Mouse (Mus musculus): ENCODE results near the gene Tnfsf14. TPM values are rescaled to one million over a fixed set of nuclear protein-coding genes. Genes with fewer than 3 reads are reported as not detected.

Tnfsf14 gene
- 0.08 TPM in 1 of 2 replicates, not detected in the other for polyA plus RNA-seq (2014; fragmentation: Nextera tagmentation; extraction: Ambion mirVana)

GRCm38 (mm10) chr17:57194041-57194507 is at the start of gene Tnfsf14:
TSS of gene Tnfsf14 (minus strand) at chr17:57194177.
- H3K27ac ChIP-seq (replicated peaks; ENCODE audit: low read depth, low read length) = no peak within 1 kb of the TSS
- no peaks in the 10 kb centered on the region for H3K9me3 ChIP-seq (ENCODE audit: control insufficient read depth, low read length)
- no peaks in the 10 kb centered on the region for H3K27me3 ChIP-seq (replicated peaks; ENCODE audit: control insufficient read depth, insufficient read depth, low read length)
- H3K4me3 ChIP-seq (ENCODE audit: low read depth, low read length) = no peak within 1 kb of the TSS
- no peak within 1 kb of the TSS for H3K9ac ChIP-seq (ENCODE audit: low read depth, low read length)
- H3K4me1 ChIP-seq (ENCODE audit: control insufficient read depth, insufficient read depth, low read length) = no peaks in the 10 kb centered on the region
- no peak for ATAC-seq (ENCODE audit: low read depth)
- WGBS = 78% methylated on average over 11 of the region's 11 CpGs
- DNase-seq (ENCODE audit: low spot score) = peak; percentile 6
- no peaks in the 10 kb centered on the region for H3K36me3 ChIP-seq (ENCODE audit: control insufficient read depth, insufficient read depth, low read length)
- H3K4me2 ChIP-seq (ENCODE audit: low read depth, low read length) = no peak within 1 kb of the TSS

- DNase-seq (ENCODE audit: low spot score) (no peak), ATAC-seq (ENCODE audit: low read depth) (no peak)
- Histone ChIP-seq H3K27me3 (replicated peaks; ENCODE audit: control insufficient read depth, insufficient read depth, low read length) (no peaks in the 10 kb centered on the region), H3K36me3 (ENCODE audit: control insufficient read depth, insufficient read depth, low read length) (peaks cover 46% of the 10 kb centered on the region), H3K27ac (replicated peaks; ENCODE audit: low read depth, low read length) (no peak overlapping the region), H3K4me3 (ENCODE audit: low read depth, low read length) (no peak overlapping the region), H3K4me1 (ENCODE audit: control insufficient read depth, insufficient read depth, low read length) (no peaks in the 10 kb centered on the region), H3K9me3 (ENCODE audit: control insufficient read depth, low read length) (0 out of 2 replicates have a peak, but pooled peaks cover 5% of the 10 kb centered on the region), H3K4me2 (ENCODE audit: low read depth, low read length) (no peak overlapping the region), H3K9ac (ENCODE audit: low read depth, low read length) (no peak overlapping the region)
- WGBS = 93% methylated on average over 9 of the region's 9 CpGs
These were observed 43.2 kb upstream of the Tnfsf14 start for GRCm38 (mm10) chr17:57237181-57237580.

GRCm38 (mm10) chr17:57235803-57236202 is 41.8 kb upstream of the Tnfsf14 start:
- Histone ChIP-seq H3K4me2 (ENCODE audit: low read depth, low read length) (no peak overlapping the region), H3K4me3 (ENCODE audit: low read depth, low read length) (no peak overlapping the region), H3K36me3 (ENCODE audit: control insufficient read depth, insufficient read depth, low read length) (peaks cover 38% of the 10 kb centered on the region; the same call in 1 of the 2 replicates), H3K27me3 (replicated peaks; ENCODE audit: control insufficient read depth, insufficient read depth, low read length) (no peaks in the 10 kb centered on the region), H3K4me1 (ENCODE audit: control insufficient read depth, insufficient read depth, low read length) (no peaks in the 10 kb centered on the region), H3K9me3 (ENCODE audit: control insufficient read depth, low read length) (no peaks in the 10 kb centered on the region), H3K27ac (replicated peaks; ENCODE audit: low read depth, low read length) (no peak overlapping the region), H3K9ac (ENCODE audit: low read depth, low read length) (no peak overlapping the region)
- WGBS = 93% methylated on average over 5 of the region's 5 CpGs
- ATAC-seq (ENCODE audit: low read depth) (no peak), DNase-seq (ENCODE audit: low spot score) (no peak)

- H3K36me3 ChIP-seq (ENCODE audit: control insufficient read depth, insufficient read depth, low read length) = peaks cover 38% of the 10 kb centered on the region; the same call in 1 of the 2 replicates
- H3K4me2 ChIP-seq (ENCODE audit: low read depth, low read length) = no peak overlapping the region
- no peak for ATAC-seq (ENCODE audit: low read depth)
- H3K4me3 ChIP-seq (ENCODE audit: low read depth, low read length) = no peak overlapping the region
- H3K4me1 ChIP-seq (ENCODE audit: control insufficient read depth, insufficient read depth, low read length) = no peaks in the 10 kb centered on the region
- no peak overlapping the region for H3K27ac ChIP-seq (replicated peaks; ENCODE audit: low read depth, low read length)
- H3K9ac ChIP-seq (ENCODE audit: low read depth, low read length) = no peak overlapping the region
- no peaks in the 10 kb centered on the region for H3K9me3 ChIP-seq (ENCODE audit: control insufficient read depth, low read length)
- H3K27me3 ChIP-seq (replicated peaks; ENCODE audit: control insufficient read depth, insufficient read depth, low read length) = no peaks in the 10 kb centered on the region
- WGBS = 80% methylated on average over 12 of the region's 12 CpGs
- DNase-seq (ENCODE audit: low spot score) = no peak
These were observed 40.4 kb upstream of the Tnfsf14 start for GRCm38 (mm10) chr17:57234254-57234928.

- Histone ChIP-seq H3K36me3 (ENCODE audit: control insufficient read depth, insufficient read depth, low read length) (peaks cover 33% of the 10 kb centered on the region; the same call in 1 of the 2 replicates), H3K27me3 (replicated peaks; ENCODE audit: control insufficient read depth, insufficient read depth, low read length) (no peaks in the 10 kb centered on the region), H3K4me2 (ENCODE audit: low read depth, low read length) (no peak overlapping the region), H3K27ac (replicated peaks; ENCODE audit: low read depth, low read length) (no peak overlapping the region), H3K4me1 (ENCODE audit: control insufficient read depth, insufficient read depth, low read length) (no peaks in the 10 kb centered on the region), H3K9me3 (ENCODE audit: control insufficient read depth, low read length) (no peaks in the 10 kb centered on the region), H3K9ac (ENCODE audit: low read depth, low read length) (no peak overlapping the region), H3K4me3 (ENCODE audit: low read depth, low read length) (no peak overlapping the region)
- 52% methylated on average over 7 of the region's 7 CpGs for WGBS
- ATAC-seq (ENCODE audit: low read depth) (no peak), DNase-seq (ENCODE audit: low spot score) (no peak)
These were observed 39.1 kb upstream of the Tnfsf14 start for GRCm38 (mm10) chr17:57233038-57233437.

GRCm38 (mm10) chr17:57232200-57232599 is 38.2 kb upstream of the Tnfsf14 start:
- no peak for DNase-seq (ENCODE audit: low spot score)
- H3K36me3 ChIP-seq (ENCODE audit: control insufficient read depth, insufficient read depth, low read length) = peaks cover 25% of the 10 kb centered on the region; the same call in 1 of the 2 replicates
- no peaks in the 10 kb centered on the region for H3K9me3 ChIP-seq (ENCODE audit: control insufficient read depth, low read length)
- 82% methylated on average over 1 of the region's 1 CpGs for WGBS
- H3K4me3 ChIP-seq (ENCODE audit: low read depth, low read length) = no peak overlapping the region
- H3K27me3 ChIP-seq (replicated peaks; ENCODE audit: control insufficient read depth, insufficient read depth, low read length) = no peaks in the 10 kb centered on the region
- H3K27ac ChIP-seq (replicated peaks; ENCODE audit: low read depth, low read length) = no peak overlapping the region
- no peak overlapping the region for H3K4me2 ChIP-seq (ENCODE audit: low read depth, low read length)
- H3K9ac ChIP-seq (ENCODE audit: low read depth, low read length) = no peak overlapping the region
- H3K4me1 ChIP-seq (ENCODE audit: control insufficient read depth, insufficient read depth, low read length) = no peaks in the 10 kb centered on the region
- no peak for ATAC-seq (ENCODE audit: low read depth)

- ATAC-seq (ENCODE audit: low read depth) = no peak
- no peak for DNase-seq (ENCODE audit: low spot score)
- Histone ChIP-seq H3K4me2 (ENCODE audit: low read depth, low read length) (no peak overlapping the region), H3K9ac (ENCODE audit: low read depth, low read length) (no peak overlapping the region), H3K9me3 (ENCODE audit: control insufficient read depth, low read length) (no peaks in the 10 kb centered on the region), H3K4me3 (ENCODE audit: low read depth, low read length) (no peak overlapping the region), H3K4me1 (ENCODE audit: control insufficient read depth, insufficient read depth, low read length) (no peaks in the 10 kb centered on the region), H3K27me3 (replicated peaks; ENCODE audit: control insufficient read depth, insufficient read depth, low read length) (no peaks in the 10 kb centered on the region), H3K36me3 (ENCODE audit: control insufficient read depth, insufficient read depth, low read length) (peaks cover 16% of the 10 kb centered on the region; the same call in 1 of the 2 replicates), H3K27ac (replicated peaks; ENCODE audit: low read depth, low read length) (no peak overlapping the region)
These were observed 37.4 kb upstream of the Tnfsf14 start for GRCm38 (mm10) chr17:57231321-57231771.

- no peak for ATAC-seq (ENCODE audit: low read depth)
- Histone ChIP-seq H3K4me3 (ENCODE audit: low read depth, low read length) (no peak overlapping the region), H3K36me3 (ENCODE audit: control insufficient read depth, insufficient read depth, low read length) (peaks cover 10% of the 10 kb centered on the region; the same call in 1 of the 2 replicates), H3K9me3 (ENCODE audit: control insufficient read depth, low read length) (no peaks in the 10 kb centered on the region), H3K9ac (ENCODE audit: low read depth, low read length) (no peak overlapping the region), H3K27me3 (replicated peaks; ENCODE audit: control insufficient read depth, insufficient read depth, low read length) (no peaks in the 10 kb centered on the region), H3K27ac (replicated peaks; ENCODE audit: low read depth, low read length) (no peak overlapping the region), H3K4me1 (ENCODE audit: control insufficient read depth, insufficient read depth, low read length) (no peaks in the 10 kb centered on the region), H3K4me2 (ENCODE audit: low read depth, low read length) (no peak overlapping the region)
- WGBS = 44% methylated on average over 6 of the region's 6 CpGs
- DNase-seq (ENCODE audit: low spot score) = no peak
These were observed 36.8 kb upstream of the Tnfsf14 start for GRCm38 (mm10) chr17:57230728-57231125.
